Mouse (Mus musculus): ENCODE data around the gene Nodal.

GRCm38 (mm10) chr10:61422861-61423260 is 5.1 kb downstream of the Nodal start:
- TF ChIP-seq POLR2A (IDR thresholded peaks at IDR 0.05; ENCODE audit: borderline replicate concordance, control insufficient read depth, low read depth, low read length), result no peak
- no peak for TF ChIP-seq CTCF (IDR thresholded peaks at IDR 0.05; ENCODE audit: control insufficient read depth, insufficient read depth, low read length)
